8 mouse cellular contexts compared by ENCODE assay signal in the genomic region with DNA sequence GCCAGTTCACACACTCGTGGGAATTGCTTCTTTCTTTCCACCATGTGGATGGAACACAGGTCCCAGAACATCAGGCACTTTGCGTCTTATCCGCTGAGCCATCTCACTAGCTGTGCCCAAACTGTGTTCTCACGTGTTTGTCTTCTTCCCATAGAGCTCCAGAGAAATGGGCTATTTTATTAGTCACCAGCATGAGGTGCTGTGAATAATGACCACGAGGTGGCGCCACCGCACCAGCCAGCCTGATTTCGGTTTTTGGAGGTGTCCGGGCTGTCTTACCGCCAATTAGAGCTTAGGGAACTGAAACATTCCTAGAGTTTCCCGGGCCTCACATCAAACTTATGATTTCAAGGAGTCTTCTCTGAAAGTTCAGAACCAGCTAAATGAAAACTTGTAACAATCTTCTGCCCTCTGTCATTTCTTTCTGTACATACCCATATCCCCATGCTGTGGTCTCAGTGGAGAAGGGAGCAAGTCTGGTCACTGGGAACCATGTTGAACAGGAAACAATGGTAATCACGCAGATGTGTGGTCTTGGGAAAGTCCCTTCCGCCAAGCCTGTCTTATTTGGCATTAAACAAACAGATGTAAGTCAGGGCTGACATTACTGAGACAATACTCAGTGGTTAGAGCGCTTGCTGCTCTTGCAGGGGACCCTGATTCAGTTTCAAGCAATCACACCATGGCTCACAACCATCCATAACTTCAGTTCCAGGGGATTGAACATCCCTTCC. TPM values are rescaled to one million over a fixed set of nuclear protein-coding genes. Genes with fewer than 3 reads are reported as not detected.
DNase-seq lines count a peak whose midpoint lies in the region; ATAC-seq and TF ChIP-seq lines count a peak whose summit lies in the region.

No protein-coding gene starts in this region.

- H3K4me1 ChIP-seq in hindbrain, embryonic 11.5 days (replicated peaks; ENCODE audit: control insufficient read depth, insufficient read depth, low read length): no peaks in the 10 kb centered on the region
- no peaks in the 10 kb centered on the region for H3K4me1 ChIP-seq in hindbrain, embryonic 16.5 days (ENCODE audit: control insufficient read depth, insufficient read depth, low read depth, low read length)
- H3K4me1 ChIP-seq in embryonic fibroblast, embryonic 13.5 days (ENCODE audit: control insufficient read depth, insufficient read depth, low read length): no peaks in the 10 kb centered on the region
- no peaks in the 10 kb centered on the region for H3K4me1 ChIP-seq in midbrain, embryonic 13.5 days (replicated peaks)

- H3K36me3 ChIP-seq in hindbrain, embryonic 11.5 days (ENCODE audit: control insufficient read depth, insufficient read depth, low read length): no peaks in the 10 kb centered on the region
- H3K36me3 ChIP-seq in hindbrain, embryonic 16.5 days (ENCODE audit: control insufficient read depth, insufficient read depth, low read length): no peaks in the 10 kb centered on the region
- no peaks in the 10 kb centered on the region for H3K36me3 ChIP-seq in midbrain, embryonic 13.5 days

- 31% methylated on average over 14 of the region's 14 CpGs for WGBS in hindbrain, embryonic 11.5 days
- 26% methylated on average over 14 of the region's 14 CpGs for WGBS in hindbrain, embryonic 16.5 days
- WGBS in midbrain, embryonic 13.5 days: 26% methylated on average over 14 of the region's 14 CpGs

- H3K4me3 ChIP-seq in hindbrain, embryonic 11.5 days (ENCODE audit: low read depth, low read length): no peak overlapping the region
- H3K4me3 ChIP-seq in hindbrain, embryonic 16.5 days (ENCODE audit: low read length): no peak overlapping the region
- no peak overlapping the region for H3K4me3 ChIP-seq in embryonic fibroblast, embryonic 13.5 days (ENCODE audit: insufficient read depth, low read length)
- H3K4me3 ChIP-seq in midbrain, embryonic 13.5 days (replicated peaks): no peak overlapping the region

- no peak overlapping the region for H3K27ac ChIP-seq in hindbrain, embryonic 11.5 days (ENCODE audit: low read depth, low read length)
- no peak overlapping the region for H3K27ac ChIP-seq in hindbrain, embryonic 16.5 days (ENCODE audit: low read depth, low read length)
- H3K27ac ChIP-seq in embryonic fibroblast, embryonic 13.5 days (ENCODE audit: insufficient read depth, low read length): no peak overlapping the region
- H3K27ac ChIP-seq in midbrain, embryonic 13.5 days: no peak overlapping the region

- no peaks in the 10 kb centered on the region for H3K27me3 ChIP-seq in hindbrain, embryonic 11.5 days (ENCODE audit: control insufficient read depth, insufficient read depth, low read length)
- H3K27me3 ChIP-seq in hindbrain, embryonic 16.5 days (replicated peaks; ENCODE audit: control insufficient read depth, insufficient read depth, low read length): no peaks in the 10 kb centered on the region
- H3K27me3 ChIP-seq in midbrain, embryonic 13.5 days: no peaks in the 10 kb centered on the region

- DNase-seq in hindbrain, embryonic 11.5 days (ENCODE audit: low spot score): peak; percentile 82
- peak; percentile 79 for DNase-seq in CD4-positive, CD25-positive, alpha-beta regulatory T cell, adult 2 months (ENCODE audit: low read depth, low spot score)
- peak; percentile 80 to 84 for DNase-seq in kidney, postnatal 4 days
- DNase-seq in thymus, postnatal 4 days: peak; percentile 80

- ATAC-seq in hindbrain, embryonic 11.5 days (ENCODE audit: low FRiP score): no peak; the same call in 1 of the 2 replicates
- no peak for ATAC-seq in hindbrain, embryonic 16.5 days
- ATAC-seq in activated CD4-positive, CD25-positive, alpha-beta regulatory T cell, adult 4 months: peak; percentile 55
- ATAC-seq in midbrain, embryonic 13.5 days: peak; percentile 24; the same call in 1 of the 2 replicates

- no peak overlapping the region for H3K9ac ChIP-seq in hindbrain, embryonic 11.5 days (ENCODE audit: low read depth, low read length)
- H3K9ac ChIP-seq in hindbrain, embryonic 16.5 days (ENCODE audit: low read depth, low read length): no peak overlapping the region
- no peak overlapping the region for H3K9ac ChIP-seq in midbrain, embryonic 13.5 days (replicated peaks)

- no peak overlapping the region for H3K4me2 ChIP-seq in hindbrain, embryonic 11.5 days (replicated peaks; ENCODE audit: low read depth, low read length)
- no peak overlapping the region for H3K4me2 ChIP-seq in hindbrain, embryonic 16.5 days (ENCODE audit: low read length)
- no peak overlapping the region for H3K4me2 ChIP-seq in midbrain, embryonic 13.5 days (replicated peaks)

- TF ChIP-seq CTCF in embryonic fibroblast, embryonic 13.5 days (IDR thresholded peaks at IDR 0.05; ENCODE audit: borderline replicate concordance, insufficient read depth, low read length): peak; percentile 60

- H3K9me3 ChIP-seq in hindbrain, embryonic 11.5 days (ENCODE audit: control insufficient read depth, low read length): no peaks in the 10 kb centered on the region
- H3K9me3 ChIP-seq in hindbrain, embryonic 16.5 days (ENCODE audit: control insufficient read depth, low read length): no peaks in the 10 kb centered on the region
- no peaks in the 10 kb centered on the region for H3K9me3 ChIP-seq in midbrain, embryonic 13.5 days

- no peak for TF ChIP-seq POLR2A in embryonic fibroblast, embryonic 13.5 days (IDR thresholded peaks at IDR 0.05; ENCODE audit: low read depth, low read length)

RNA-seq across cellular contexts. Expression of a gene that starts 10.4 kb away (rescaled TPM):
- 5.1 and 7.9 TPM in 2 replicates for polyA plus RNA-seq in hindbrain, embryonic 11.5 days (2014; fragmentation: Nextera tagmentation; extraction: Ambion mirVana)
- polyA plus RNA-seq in hindbrain, embryonic 16.5 days (2015; fragmentation: Nextera tagmentation; extraction: Ambion mirVana): 15.4 and 19.3 TPM in 2 replicates
- polyA plus RNA-seq in activated CD4-positive, CD25-positive, alpha-beta regulatory T cell, adult 4 months (2017; shearing (Covaris generic)): not detected
- 0.58 TPM in 1 of 2 replicates, not detected in the other for polyA plus RNA-seq in embryonic fibroblast, embryonic 13.5 days (2011; ENCODE audit: insufficient read length, low read depth, missing spikeins)
- polyA plus RNA-seq in midbrain, embryonic 13.5 days (2015; fragmentation: Nextera tagmentation; extraction: Ambion mirVana): 6.1 and 8.3 TPM in 2 replicates

RNA-seq across cellular contexts. Expression of a gene that starts 11.8 kb away (rescaled TPM):
- 20.4 and 21.9 TPM in 2 replicates for polyA plus RNA-seq in hindbrain, embryonic 11.5 days (2014; fragmentation: Nextera tagmentation; extraction: Ambion mirVana)
- polyA plus RNA-seq in hindbrain, embryonic 16.5 days (2015; fragmentation: Nextera tagmentation; extraction: Ambion mirVana): 40.9 and 42.3 TPM in 2 replicates
- 10 to 100 TPM; 32.5 to 39.1 TPM for polyA plus RNA-seq in activated CD4-positive, CD25-positive, alpha-beta regulatory T cell, adult 4 months (2017; shearing (Covaris generic))
- 31.7 and 35.5 TPM in 2 replicates for polyA plus RNA-seq in embryonic fibroblast, embryonic 13.5 days (2011; ENCODE audit: insufficient read length, low read depth, missing spikeins)
- polyA plus RNA-seq in midbrain, embryonic 13.5 days (2015; fragmentation: Nextera tagmentation; extraction: Ambion mirVana): 30.9 and 34.2 TPM in 2 replicates

Comparison
In these comparisons a context has a peak if more than half of its experiments do, and no peak if none do; other contexts are left out.
1. ATAC-seq: peak in activated CD4-positive, CD25-positive, alpha-beta regulatory T cell, adult 4 months (single experiment) and midbrain, embryonic 13.5 days (single experiment); none in hindbrain, embryonic 11.5 days (single experiment) and hindbrain, embryonic 16.5 days (single experiment).
2. Peak in every context shown above with its lines, with median percentiles within 50 percentile points of each other: DNase-seq.